8 mouse cellular contexts compared by ENCODE assay signal in the genomic region with DNA sequence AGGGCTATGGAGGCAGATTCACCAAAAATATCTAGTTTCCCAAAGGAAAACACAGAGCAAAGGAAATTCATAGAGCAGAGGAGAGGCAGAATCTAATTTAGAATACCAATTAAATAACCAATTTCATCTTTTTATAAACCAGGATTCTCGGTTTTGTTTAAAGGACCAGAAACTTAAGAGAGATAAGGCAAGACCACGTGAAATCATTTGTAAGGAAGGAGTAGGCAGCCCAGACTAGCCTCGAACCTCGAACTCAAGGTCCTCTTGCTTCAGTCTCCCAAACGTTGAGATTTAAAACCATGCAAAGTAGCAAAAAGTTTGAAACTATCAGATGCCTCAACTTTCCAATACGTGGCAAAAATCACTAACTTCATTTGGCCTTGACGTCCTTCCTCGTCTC. TPM values are rescaled to one million over a fixed set of nuclear protein-coding genes. Genes with fewer than 3 reads are reported as not detected.
DNase-seq lines count a peak whose midpoint lies in the region; ATAC-seq and TF ChIP-seq lines count a peak whose summit lies in the region.
"Had no signal": no experiment of that assay in that cellular context is flagged by ENCODE, and none has a peak within 500 bp of the region (broad histone marks: within the 10 kb centered on the region; RNA-seq: fewer than 3 reads in every experiment).

No protein-coding gene starts in this region.

- TF ChIP-seq CTCF in lung, postnatal 0 days (IDR thresholded peaks at IDR 0.05) = no peak

- H3K4me1 ChIP-seq in lung, postnatal 0 days (ENCODE audit: insufficient read depth, low read depth, low read length) = peaks cover 5% of the 10 kb centered on the region; the same call in 1 of the 2 replicates
- peaks cover 2% of the 10 kb centered on the region; the same call in 1 of the 2 replicates for H3K4me1 ChIP-seq in forebrain, embryonic 11.5 days (replicated peaks; ENCODE audit: control insufficient read depth, insufficient read depth, low read length)
- H3K4me1 ChIP-seq in limb, embryonic 14.5 days (ENCODE audit: control insufficient read depth, insufficient read depth, low read length) = peaks cover 19% of the 10 kb centered on the region
- H3K4me1 ChIP-seq in stomach, embryonic 15.5 days = peaks cover 18% of the 10 kb centered on the region

- H3K9ac ChIP-seq in lung, postnatal 0 days (replicated peaks; ENCODE audit: low read depth) = peak overlapping the region; percentile 64; the same call in 1 of the 2 replicates
- peak overlapping the region; percentile 76 for H3K9ac ChIP-seq in forebrain, embryonic 11.5 days (ENCODE audit: low read length)
- H3K9ac ChIP-seq in limb, embryonic 14.5 days (ENCODE audit: low read depth, low read length, severe bottlenecking) = peak overlapping the region; percentile 84; the same call in 1 of the 2 replicates
- H3K9ac ChIP-seq in stomach, embryonic 15.5 days = peak overlapping the region; percentile 70; the same call in 1 of the 2 replicates

- no peaks in the 10 kb centered on the region for H3K36me3 ChIP-seq in lung, postnatal 0 days (ENCODE audit: insufficient read depth, low read length)
- 0 out of 2 replicates have a peak, but pooled peaks cover 2% of the 10 kb centered on the region for H3K36me3 ChIP-seq in forebrain, embryonic 11.5 days (ENCODE audit: control insufficient read depth, insufficient read depth, low read length)
- peaks cover 9% of the 10 kb centered on the region for H3K36me3 ChIP-seq in limb, embryonic 14.5 days (ENCODE audit: control insufficient read depth, insufficient read depth, low read length)
- no peaks in the 10 kb centered on the region for H3K36me3 ChIP-seq in stomach, embryonic 15.5 days

- TF ChIP-seq EP300 in lung, postnatal 0 days (IDR thresholded peaks at IDR 0.05) = no peak

- H3K4me2 ChIP-seq in lung, postnatal 0 days (replicated peaks; ENCODE audit: low read depth, low read length) = peak overlapping the region; percentile 61
- peak overlapping the region; percentile 83 for H3K4me2 ChIP-seq in forebrain, embryonic 11.5 days (ENCODE audit: low read depth, low read length, severe bottlenecking)
- H3K4me2 ChIP-seq in limb, embryonic 14.5 days (replicated peaks; ENCODE audit: low read depth, low read length, severe bottlenecking) = peak overlapping the region; percentile 53
- peak overlapping the region; percentile 67 for H3K4me2 ChIP-seq in stomach, embryonic 15.5 days

- 40% methylated on average over 8 of the region's 8 CpGs for WGBS in lung, postnatal 0 days
- WGBS in forebrain, embryonic 11.5 days = 55% methylated on average over 8 of the region's 8 CpGs
- WGBS in limb, embryonic 14.5 days = 53% methylated on average over 8 of the region's 8 CpGs
- WGBS in stomach, embryonic 15.5 days = 41% methylated on average over 8 of the region's 8 CpGs

- H3K4me3 ChIP-seq in lung, postnatal 0 days (ENCODE audit: low read depth, low read length) = peak overlapping the region; percentile 76
- peak overlapping the region; percentile 81 for H3K4me3 ChIP-seq in forebrain, embryonic 11.5 days (ENCODE audit: low read depth, low read length)
- peak overlapping the region; percentile 77 for H3K4me3 ChIP-seq in limb, embryonic 14.5 days (replicated peaks; ENCODE audit: low read length)
- peak overlapping the region; percentile 73 for H3K4me3 ChIP-seq in stomach, embryonic 15.5 days (replicated peaks)

- H3K9me3 ChIP-seq in lung, postnatal 0 days (ENCODE audit: low read length) = no peaks in the 10 kb centered on the region
- no peaks in the 10 kb centered on the region for H3K9me3 ChIP-seq in forebrain, embryonic 11.5 days (ENCODE audit: control insufficient read depth, low read length)
- no peaks in the 10 kb centered on the region for H3K9me3 ChIP-seq in limb, embryonic 14.5 days (ENCODE audit: control insufficient read depth, low read length)
- no peaks in the 10 kb centered on the region for H3K9me3 ChIP-seq in stomach, embryonic 15.5 days

- no peak for TF ChIP-seq POLR2A in limb, embryonic 14.5 days (IDR thresholded peaks at IDR 0.05; ENCODE audit: borderline replicate concordance, extremely low read depth, insufficient read depth, insufficient read length)

- H3K27me3 ChIP-seq in lung, postnatal 0 days (replicated peaks; ENCODE audit: insufficient read depth, low read length) = no peaks in the 10 kb centered on the region
- H3K27me3 ChIP-seq in forebrain, embryonic 11.5 days (ENCODE audit: control insufficient read depth, insufficient read depth, low read length) = no peaks in the 10 kb centered on the region
- H3K27me3 ChIP-seq in limb, embryonic 14.5 days (ENCODE audit: control insufficient read depth, insufficient read depth, low read length) = no peaks in the 10 kb centered on the region
- H3K27me3 ChIP-seq in stomach, embryonic 15.5 days (replicated peaks) = no peaks in the 10 kb centered on the region

- peak overlapping the region; percentile 79; the same call in 1 of the 2 replicates for H3K27ac ChIP-seq in lung, postnatal 0 days (ENCODE audit: low read length)
- no peak overlapping the region for H3K27ac ChIP-seq in forebrain, embryonic 11.5 days (ENCODE audit: low read depth, low read length)
- no peak overlapping the region for H3K27ac ChIP-seq in limb, embryonic 14.5 days (replicated peaks; ENCODE audit: low read depth, low read length)
- H3K27ac ChIP-seq in stomach, embryonic 15.5 days = no peak overlapping the region

- no peak for DNase-seq in lung, postnatal 0 days (ENCODE audit: low spot score)
- DNase-seq in lung, postnatal 4 days = no peak
- DNase-seq in forebrain, embryonic 11.5 days (ENCODE audit: low spot score) = no peak
- no peak for DNase-seq in limb, embryonic 14.5 days (ENCODE audit: low spot score)
- no peak for DNase-seq in ovary, postnatal 36 days (ENCODE audit: low spot score)
- DNase-seq in left cerebral cortex, adult 18-20 months (ENCODE audit: low spot score in 2 of 2) = no peak
- DNase-seq: kidney, postnatal 14 days had no signal

- no peak for ATAC-seq in lung, postnatal 0 days
- ATAC-seq in forebrain, embryonic 11.5 days (replicated peaks; ENCODE audit: low FRiP score) = no peak
- no peak for ATAC-seq in limb, embryonic 14.5 days (ENCODE audit: low FRiP score, low read depth)
- no peak for ATAC-seq in stomach, embryonic 15.5 days (ENCODE audit: insufficient read depth, low FRiP score, low read depth)

RNA-seq across cellular contexts. Expression of gene Fbh1, which starts 1.0 kb away (rescaled TPM):
- polyA plus RNA-seq in lung, postnatal 0 days (2015; fragmentation: Nextera tagmentation; extraction: Ambion mirVana) = 65.0 and 70.4 TPM in 2 replicates
- polyA plus RNA-seq in forebrain, embryonic 11.5 days (2014; fragmentation: Nextera tagmentation; extraction: Ambion mirVana) = 122 and 127 TPM in 2 replicates
- 96.3 and 106 TPM in 2 replicates for polyA plus RNA-seq in limb, embryonic 14.5 days (2012; rRNA removed)
- 129 and 142 TPM in 2 replicates for polyA plus RNA-seq in limb, embryonic 14.5 days (2014; fragmentation: Nextera tagmentation; extraction: Ambion mirVana)
- 111 and 113 TPM in 2 replicates for polyA plus RNA-seq in stomach, embryonic 15.5 days (2015; fragmentation: Nextera tagmentation; extraction: Ambion mirVana)
- total RNA-seq in left cerebral cortex, adult 18-20 months (2021) = 100 to 1,000 TPM; 109 to 125 TPM

RNA-seq across cellular contexts. Expression of gene Ankrd16, which starts 1.3 kb away (rescaled TPM):
- 25.4 and 30.3 TPM in 2 replicates for polyA plus RNA-seq in lung, postnatal 0 days (2015; fragmentation: Nextera tagmentation; extraction: Ambion mirVana)
- 33.2 and 34.8 TPM in 2 replicates for polyA plus RNA-seq in forebrain, embryonic 11.5 days (2014; fragmentation: Nextera tagmentation; extraction: Ambion mirVana)
- 146 and 158 TPM in 2 replicates for polyA plus RNA-seq in limb, embryonic 14.5 days (2012; rRNA removed)
- polyA plus RNA-seq in limb, embryonic 14.5 days (2014; fragmentation: Nextera tagmentation; extraction: Ambion mirVana) = 24.1 and 31.1 TPM in 2 replicates
- polyA plus RNA-seq in stomach, embryonic 15.5 days (2015; fragmentation: Nextera tagmentation; extraction: Ambion mirVana) = 44.0 and 44.3 TPM in 2 replicates
- 10 to 100 TPM; 53.6 to 58.5 TPM for total RNA-seq in left cerebral cortex, adult 18-20 months (2021)
